Mouse (Mus musculus) gastrocnemius, postnatal 4 days (tissue): ENCODE measurements around the gene Cdh23. TPM values are rescaled to one million over a fixed set of nuclear protein-coding genes. Genes with fewer than 3 reads are reported as not detected.

Experiments used
- DNase-seq, 2 experiments: peaks; one replicate each; pipeline ENCODE4 v3.0.0; 2021 to 2022; ENCODE audit warnings: low spot score in 2 of 2, mixed read lengths in 2 of 2
- total RNA-seq, 2 experiments: library from RNA; stranded (reverse); gene quantifications; 2 replicates each; pipeline ENCODE4 v1.2.3; 2021

Cdh23 gene
- total RNA-seq, 2 experiments from 2014 or later = 2.3 to 2.9 TPM

GRCm38 (mm10) chr10:60407831-60408230 lies 288.5 kb downstream of the Cdh23 start:
- DNase-seq = peak; percentile 40 to 55

GRCm38 (mm10) chr10:60405460-60406177 lies 290.7 kb downstream of the Cdh23 start:
- DNase-seq = peak; percentile 44 to 62

- DNase-seq = no peak
These were observed 295.6 kb downstream of the Cdh23 start for GRCm38 (mm10) chr10:60400507-60401295.

GRCm38 (mm10) chr10:60399449-60399848 lies 296.8 kb downstream of the Cdh23 start, which contains the start of gene Gm17455:
Gene Gm17455 (plus strand): TSS chr10:60399726.
- DNase-seq = no peak

GRCm38 (mm10) chr10:60398051-60398814 lies 298.1 kb downstream of the Cdh23 start:
- no peak for DNase-seq

- DNase-seq = no peak
These were observed 300.7 kb downstream of the Cdh23 start for GRCm38 (mm10) chr10:60395605-60396004.

GRCm38 (mm10) chr10:60394936-60395335 lies 301.4 kb downstream of the Cdh23 start:
- DNase-seq = no peak

GRCm38 (mm10) chr10:60391661-60392060 lies 304.6 kb downstream of the Cdh23 start:
- no peak for DNase-seq

- DNase-seq = no peak
These were observed 305.3 kb downstream of the Cdh23 start for GRCm38 (mm10) chr10:60390904-60391420.

- no peak for DNase-seq
These were observed 305.9 kb downstream of the Cdh23 start for GRCm38 (mm10) chr10:60390177-60390903.

- no peak for DNase-seq
These were observed 306.8 kb downstream of the Cdh23 start for GRCm38 (mm10) chr10:60389447-60389865.

GRCm38 (mm10) chr10:60388332-60388731 lies 308.0 kb downstream of the Cdh23 start:
- no peak for DNase-seq

- DNase-seq = no peak
These were observed 315.0 kb downstream of the Cdh23 start for GRCm38 (mm10) chr10:60381142-60381925.

GRCm38 (mm10) chr10:60380229-60380628 lies 316.1 kb downstream of the Cdh23 start:
- DNase-seq = no peak

- DNase-seq = no peak
These were observed 316.8 kb downstream of the Cdh23 start for GRCm38 (mm10) chr10:60379419-60379957.

GRCm38 (mm10) chr10:60376704-60377103 lies 319.6 kb downstream of the Cdh23 start:
- no peak for DNase-seq

GRCm38 (mm10) chr10:60373937-60374578 lies 322.2 kb downstream of the Cdh23 start:
- DNase-seq = no peak

- DNase-seq = no peak
These were observed 322.8 kb downstream of the Cdh23 start for GRCm38 (mm10) chr10:60373543-60373936.
